Comparison of ENCODE assay signal across 1 mouse cellular context in the genomic region with DNA sequence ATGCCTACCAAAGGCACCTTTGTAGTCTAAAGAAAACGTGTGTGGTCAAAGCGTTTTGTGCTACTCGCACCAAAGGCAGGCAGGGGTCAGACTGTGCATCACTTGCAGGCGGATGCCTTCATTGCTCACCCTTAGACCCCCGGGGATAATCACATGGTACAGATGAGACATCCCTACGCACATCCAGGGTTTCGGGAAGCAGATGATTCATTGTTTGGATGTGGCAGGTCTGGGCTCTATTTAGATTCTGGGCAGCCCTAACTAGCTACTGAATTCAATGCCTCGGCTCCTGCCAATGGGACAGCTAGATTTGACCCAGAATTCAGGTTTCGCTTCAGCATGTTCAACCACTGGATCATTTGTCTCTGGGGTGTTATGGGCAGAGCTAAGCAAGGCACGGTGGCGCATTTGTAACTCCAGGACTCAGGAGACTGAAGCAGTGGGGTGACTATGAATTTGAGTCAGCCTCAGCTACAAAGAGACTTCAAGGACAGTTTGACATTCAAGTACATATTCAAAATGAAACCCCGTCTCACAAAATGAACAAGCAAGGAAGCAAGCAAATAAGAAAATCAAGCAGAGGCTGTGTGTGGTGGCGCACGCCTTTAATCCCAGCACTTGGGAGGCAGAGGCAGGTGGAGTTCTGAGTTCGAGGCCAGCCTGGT.
TF ChIP-seq lines count a peak whose summit lies in the region.

No protein-coding gene starts in this region.

TF ChIP-seq in CH12.LX, 34 proteins besides CTCF, POLR2A, EP300 and RAD21 (continued from another document):
- TF ChIP-seq POLR2AphosphoS2 (IDR thresholded peaks at IDR 0.05; ENCODE audit: low read depth, low read length) (no peak), CHD2 (IDR thresholded peaks at IDR 0.05; ENCODE audit: low read length) (0 out of 2 replicates have a peak, but pooled peaks have one; percentile 18), MXI1 (IDR thresholded peaks at IDR 0.05; ENCODE audit: low read depth, low read length) (peak; percentile 46; the same call in 1 of the 2 replicates), ZKSCAN1 (IDR thresholded peaks at IDR 0.05; ENCODE audit: borderline replicate concordance, low read depth, low read length) (no peak), IRF4 (IDR thresholded peaks at IDR 0.05; ENCODE audit: low read depth, low read length) (peak; percentile 99), MEF2A (IDR thresholded peaks at IDR 0.05; ENCODE audit: borderline replicate concordance, low read depth, low read length) (peak; percentile 74), SMC3 (IDR thresholded peaks at IDR 0.05; ENCODE audit: low read depth, low read length) (no peak), TBP (conservative IDR thresholded peaks at IDR 0.05; ENCODE audit: low read depth, low read length) (peak; percentile 91), ETS1 (conservative IDR thresholded peaks at IDR 0.05; ENCODE audit: low read depth, low read length) (peak; percentile 78), PAX5 (IDR thresholded peaks at IDR 0.05; ENCODE audit: low read length) (no peak), HCFC1 (IDR thresholded peaks at IDR 0.05; ENCODE audit: low read depth, low read length) (no peak), ZNF384 (IDR thresholded peaks at IDR 0.05; ENCODE audit: low read depth, low read length) (no peak)
